Mouse (Mus musculus) neural tube, embryonic 14.5 days (tissue): ENCODE results near the gene Pom121. TPM values are rescaled to one million over a fixed set of nuclear protein-coding genes. Genes with fewer than 3 reads are reported as not detected.

Source experiments
- ATAC-seq: fragments of 200-750 bp; cut with Nextera tagmentation; 2 replicates; pipeline ENCODE4 v1.8.0; 2017; ENCODE audit warnings: low read depth, mild to moderate bottlenecking, moderate TSS enrichment, moderate library complexity
- H3K27ac ChIP-seq: fragments of 300-500 bp; sonication (generic); 2 replicates; pipeline ENCODE4 v1.5.1; 2014; ENCODE audit warnings: low read depth, mild to moderate bottlenecking, control low read depth, low read length, moderate library complexity, mixed read lengths
- H3K27me3 ChIP-seq: fragments of 300-500 bp; sonication (generic); 2 replicates; pipeline ENCODE4 v1.6.1; 2014; ENCODE audit warnings: low read length; ENCODE audit not compliant: control insufficient read depth, insufficient read depth
- H3K36me3 ChIP-seq: fragments of 300-500 bp; sonication (generic); 2 replicates; pipeline ENCODE4 v1.6.1; 2014; ENCODE audit warnings: low read length, mixed read lengths; ENCODE audit not compliant: control insufficient read depth, insufficient read depth
- H3K4me1 ChIP-seq: fragments of 300-500 bp; sonication (generic); 2 replicates; pipeline ENCODE4 v1.6.1; 2014; ENCODE audit warnings: low read length; ENCODE audit not compliant: control insufficient read depth, insufficient read depth
- H3K4me2 ChIP-seq: fragments of 300-500 bp; sonication (generic); 2 replicates; pipeline ENCODE4 v1.6.1; 2014; ENCODE audit warnings: mild to moderate bottlenecking, low read depth, low read length, control low read depth
- H3K4me3 ChIP-seq: fragments of 300-500 bp; sonication (generic); 2 replicates; pipeline ENCODE4 v1.5.1; 2014; ENCODE audit warnings: low read depth, low read length, control low read depth, mixed read lengths
- H3K9ac ChIP-seq: fragments of 300-500 bp; sonication (generic); replicated peaks from 2 replicates; pipeline ENCODE4 v1.6.1; 2014; ENCODE audit warnings: low read depth, mild to moderate bottlenecking, control low read depth, low read length, mixed read lengths
- H3K9me3 ChIP-seq: fragments of 300-500 bp; sonication (generic); 2 replicates; pipeline ENCODE4 v1.6.1; 2016; ENCODE audit warnings: low read length; ENCODE audit not compliant: control insufficient read depth
- WGBS: fragments of 180-500 bp; shearing (Covaris S2); extraction: QIAGEN DNeasy Blood & Tissue Kit; methylation state at CpG from one replicate; pipeline ENCODE4 v1.1.7; 2014; 5-methylcytosine and 5-hydroxymethylcytosine counted together
- microRNA-seq: library from miRNA; unstranded; fragments of <30 nt; microRNA quantifications from one replicate; pipeline ENCODE4, GENCODE M21; 2016
- polyA plus RNA-seq: library from polyadenylated mRNA; unstranded; fragments of >200 nt; fragmentation: Nextera tagmentation; extraction: Ambion mirVana; gene quantifications from 2 replicates; pipeline ENCODE4 v1.2.1, GENCODE M21; 2014

Gene Pom121
- polyA plus RNA-seq, 1 experiment from 2014 or later: 9.4 TPM

DNA sequence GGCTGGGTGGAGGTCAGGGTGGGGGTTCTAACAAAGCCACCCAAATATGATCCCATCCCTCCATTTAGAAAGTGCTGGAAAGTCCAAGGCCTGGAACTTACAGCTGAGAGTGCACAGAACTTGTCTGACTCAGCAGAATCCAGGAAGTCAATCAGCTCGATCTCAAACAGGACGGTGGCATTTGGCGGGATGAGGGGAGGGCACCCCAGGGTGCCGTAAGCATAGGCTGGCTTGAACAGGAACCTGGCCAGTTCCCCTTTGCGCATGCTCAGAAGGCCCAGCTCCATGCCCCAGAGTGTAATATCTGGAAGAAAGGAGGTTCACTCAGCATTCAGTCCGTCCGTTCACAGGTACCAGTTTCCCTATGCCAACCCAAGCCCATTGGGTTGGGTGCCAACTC lies 48.4 kb downstream of the Pom121 start:
- Histone ChIP-seq H3K4me3 (no peak overlapping the region), H3K4me2 (no peak overlapping the region), H3K9me3 (no peaks in the 10 kb centered on the region; the same call in 1 of the 2 replicates), H3K36me3 (no peaks in the 10 kb centered on the region), H3K27me3 (no peaks in the 10 kb centered on the region), H3K4me1 (no peaks in the 10 kb centered on the region), H3K27ac (no peak overlapping the region), H3K9ac (no peak overlapping the region)
- ATAC-seq: no peak
- WGBS: 78% methylated on average over 7 of the region's 7 CpGs

DNA sequence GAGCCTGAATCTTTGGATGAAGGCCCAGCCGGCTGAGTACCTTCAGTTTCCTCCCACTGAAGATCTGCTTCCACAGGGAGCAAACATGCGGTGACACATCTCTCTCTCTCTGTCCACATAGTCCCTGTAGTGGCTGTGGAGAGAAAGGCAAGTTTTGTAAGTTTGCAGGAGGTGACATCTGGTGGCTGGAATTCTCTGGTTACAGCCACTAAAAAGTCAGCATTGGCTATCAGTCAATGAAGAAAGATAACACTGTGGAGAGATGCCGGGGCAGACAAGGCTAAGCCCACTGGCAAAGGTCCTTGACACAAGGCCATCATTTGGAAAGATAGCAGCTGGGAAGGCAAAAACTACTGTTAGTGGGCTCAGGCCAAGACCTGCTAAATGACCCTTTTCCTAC lies 56.8 kb downstream of the Pom121 start:
- no peak overlapping the region for H3K9ac ChIP-seq
- no peaks in the 10 kb centered on the region for H3K9me3 ChIP-seq
- H3K27ac ChIP-seq: no peak overlapping the region
- H3K4me3 ChIP-seq: no peak overlapping the region
- H3K4me2 ChIP-seq: no peak overlapping the region
- WGBS: 61% methylated on average over 3 of the region's 3 CpGs
- no peaks in the 10 kb centered on the region for H3K4me1 ChIP-seq
- no peak for ATAC-seq
- no peaks in the 10 kb centered on the region for H3K36me3 ChIP-seq
- H3K27me3 ChIP-seq: no peaks in the 10 kb centered on the region

DNA sequence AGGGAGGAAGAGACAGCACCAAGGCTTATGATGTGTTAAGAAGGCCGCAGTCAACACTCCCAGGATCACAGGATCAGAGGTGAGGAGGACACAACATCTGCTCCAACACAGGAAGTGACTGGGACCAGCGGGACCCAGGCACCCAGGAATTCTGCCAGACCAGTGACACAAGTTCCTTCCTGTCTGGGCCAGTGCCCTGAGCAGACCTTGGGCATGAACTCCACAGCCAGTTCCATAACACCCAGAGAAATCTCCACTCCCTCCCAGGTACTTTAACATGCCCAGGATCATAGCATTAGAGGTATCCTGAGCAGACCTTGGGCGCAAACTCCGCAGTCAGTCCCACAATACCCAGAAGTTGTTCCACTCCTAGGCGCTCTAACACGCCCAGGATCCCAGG lies 63.2 kb downstream of the Pom121 start:
- ATAC-seq: no peak
- 89% methylated on average over 6 of the region's 6 CpGs for WGBS

DNA sequence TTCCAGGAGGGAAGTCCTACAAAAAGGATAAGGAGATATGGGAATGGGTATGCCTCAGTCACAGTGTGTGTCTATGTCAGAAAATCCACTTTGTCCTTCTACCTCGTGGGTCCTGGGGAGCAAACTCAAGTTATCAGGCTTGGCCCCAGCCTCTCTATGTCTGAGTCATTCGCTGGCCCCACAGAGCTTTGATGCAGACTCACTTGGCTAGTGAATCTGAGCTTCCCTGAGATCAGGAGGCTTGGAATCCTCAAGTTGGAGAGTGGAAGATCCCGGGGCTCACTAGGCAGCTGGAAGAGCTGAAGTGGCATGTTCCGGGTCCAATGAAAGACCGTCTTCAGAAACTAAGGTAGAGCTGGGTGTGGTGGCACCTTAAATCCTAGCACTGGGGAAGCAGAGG lies 64.1 kb downstream of the Pom121 start:
- H3K4me3 ChIP-seq: no peak overlapping the region
- no peak overlapping the region for H3K27ac ChIP-seq
- no peak for ATAC-seq
- no peaks in the 10 kb centered on the region for H3K27me3 ChIP-seq
- no peaks in the 10 kb centered on the region for H3K36me3 ChIP-seq
- 92% methylated on average over 5 of the region's 5 CpGs for WGBS
- no peak overlapping the region for H3K9ac ChIP-seq
- no peaks in the 10 kb centered on the region for H3K4me1 ChIP-seq
- no peaks in the 10 kb centered on the region for H3K9me3 ChIP-seq
- no peak overlapping the region for H3K4me2 ChIP-seq

More for the DNA sequence above, 63.2 kb downstream of the Pom121 start:
- Histone ChIP-seq H3K9me3 (no peaks in the 10 kb centered on the region), H3K4me3 (no peak overlapping the region), H3K36me3 (no peaks in the 10 kb centered on the region), H3K27ac (no peak overlapping the region), H3K4me1 (no peaks in the 10 kb centered on the region), H3K27me3 (no peaks in the 10 kb centered on the region), H3K4me2 (no peak overlapping the region), H3K9ac (no peak overlapping the region)

DNA sequence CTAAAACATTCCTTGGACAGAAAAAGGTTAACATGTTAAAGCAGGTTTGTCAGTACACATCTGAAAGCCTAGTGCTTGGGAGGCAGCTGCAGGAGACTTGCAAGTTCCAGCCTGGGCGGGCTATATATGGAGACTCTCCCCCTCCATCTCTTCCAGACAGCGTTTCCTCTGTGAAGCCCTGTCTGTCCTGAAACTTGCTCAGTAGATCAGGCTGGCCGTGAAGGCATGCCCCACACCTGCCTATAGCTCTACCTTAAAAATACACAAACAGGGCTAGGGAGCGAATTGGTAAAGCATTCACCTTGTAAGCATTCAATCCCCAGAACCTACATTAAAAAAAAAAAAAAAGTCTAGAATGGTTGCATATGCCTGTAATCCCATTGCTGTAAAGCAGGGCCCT lies 64.9 kb downstream of the Pom121 start:
- WGBS: 80% methylated on average over 4 of the region's 4 CpGs
- Histone ChIP-seq H3K36me3 (no peaks in the 10 kb centered on the region), H3K27me3 (no peaks in the 10 kb centered on the region), H3K9me3 (no peaks in the 10 kb centered on the region), H3K9ac (no peak overlapping the region), H3K4me3 (no peak overlapping the region), H3K27ac (no peak overlapping the region), H3K4me2 (no peak overlapping the region), H3K4me1 (no peaks in the 10 kb centered on the region)
- no peak for ATAC-seq

Small RNA genes within 50 kb of the gene (microRNA-seq; reads per million reads assigned to microRNA genes)
- gene Mir7033: not detected

Other genes starting within 250 kb of the Pom121 start
- 16.4 and 17.2 TPM in 2 replicates for gene Tbl2, start 244.9 kb downstream of the Pom121 start, polyA plus RNA-seq
- gene Bcl7b, start 226.3 kb downstream of the Pom121 start, polyA plus RNA-seq: 40.0 and 41.6 TPM in 2 replicates
- 35.0 and 37.3 TPM in 2 replicates for gene Baz1b, start 207.3 kb downstream of the Pom121 start, polyA plus RNA-seq
- gene Fzd9, start 143.3 kb downstream of the Pom121 start, polyA plus RNA-seq: 10.0 and 12.0 TPM in 2 replicates
- not detected in 2 replicates for gene Fkbp6, start 44.5 kb downstream of the Pom121 start, polyA plus RNA-seq
- gene Trim50, start 41.3 kb downstream of the Pom121 start, polyA plus RNA-seq: not detected in 2 replicates
- gene Nsun5, start 24.6 kb downstream of the Pom121 start, polyA plus RNA-seq: 22.8 and 23.0 TPM in 2 replicates
- gene Hip1, start 150.6 kb upstream of the Pom121 start, polyA plus RNA-seq: 49.0 and 52.4 TPM in 2 replicates
- not detected in 2 replicates for gene Ccl26, start 169.0 kb upstream of the Pom121 start, polyA plus RNA-seq
- 3.7 TPM in 1 of 2 replicates, not detected in the other for gene Ccl24, start 178.5 kb upstream of the Pom121 start, polyA plus RNA-seq
- gene Rhbdd2, start 238.1 kb upstream of the Pom121 start, polyA plus RNA-seq: 90.9 and 111 TPM in 2 replicates